18 mouse cellular contexts compared by ENCODE assay signal in genomic region chr10:110094433-110094832, GRCm38 (mm10).
A peak's percentile ranks its signal among the peaks of the same experiment; 100 is the strongest.
DNase-seq lines count a peak whose midpoint lies in the region; ATAC-seq and TF ChIP-seq lines count a peak whose summit lies in the region.
"Had no signal": no experiment of that assay in that cellular context is flagged by ENCODE, and none has a peak within 500 bp of the region (broad histone marks: within the 10 kb centered on the region; RNA-seq: fewer than 3 reads in every experiment).

No protein-coding gene starts in this region.

- no peak for ATAC-seq in heart, embryonic 11.5 days (replicated peaks; ENCODE audit: insufficient number of reproducible peaks, low FRiP score, low TSS enrichment)
- peak; percentile 57 for ATAC-seq in lung, embryonic 16.5 days (ENCODE audit: low read depth)
- no peak for ATAC-seq in stomach, postnatal 0 days (ENCODE audit: low FRiP score, low TSS enrichment)
- ATAC-seq: forebrain, postnatal 0 days; midbrain, embryonic 15.5 days had no signal

- H3K9ac ChIP-seq in heart, embryonic 11.5 days (ENCODE audit: low read depth, low read length): no peak overlapping the region
- no peak overlapping the region for H3K9ac ChIP-seq in lung, embryonic 16.5 days (ENCODE audit: low read length)
- H3K9ac ChIP-seq in stomach, postnatal 0 days (ENCODE audit: low read length): no peak overlapping the region
- H3K9ac ChIP-seq: forebrain, postnatal 0 days; limb, embryonic 12.5 days; midbrain, embryonic 15.5 days had no signal

- no peak for TF ChIP-seq EP300 in stomach, postnatal 0 days (optimal IDR thresholded peaks at IDR 0.05)

- H3K4me3 ChIP-seq in heart, embryonic 11.5 days (ENCODE audit: low read depth, low read length): no peak overlapping the region
- no peak overlapping the region for H3K4me3 ChIP-seq in lung, embryonic 16.5 days (ENCODE audit: low read length)
- no peak overlapping the region for H3K4me3 ChIP-seq in stomach, postnatal 0 days (ENCODE audit: low read depth, low read length)
- H3K4me3 ChIP-seq: erythroblast, embryonic 14.5 days; limb, embryonic 12.5 days; midbrain, embryonic 15.5 days had no signal

- no peaks in the 10 kb centered on the region for H3K4me1 ChIP-seq in heart, embryonic 11.5 days (ENCODE audit: control insufficient read depth, insufficient read depth, low read length)
- no peaks in the 10 kb centered on the region for H3K4me1 ChIP-seq in lung, embryonic 16.5 days (replicated peaks; ENCODE audit: control insufficient read depth, insufficient read depth, low read length)
- H3K4me1 ChIP-seq in stomach, postnatal 0 days (replicated peaks; ENCODE audit: control insufficient read depth, insufficient read depth): no peaks in the 10 kb centered on the region
- H3K4me1 ChIP-seq: limb, embryonic 12.5 days; midbrain, embryonic 15.5 days had no signal

- H3K27me3 ChIP-seq in heart, embryonic 11.5 days (ENCODE audit: control insufficient read depth, insufficient read depth, low read length): no peaks in the 10 kb centered on the region
- no peaks in the 10 kb centered on the region for H3K27me3 ChIP-seq in lung, embryonic 16.5 days (ENCODE audit: control insufficient read depth, insufficient read depth, low read depth, low read length)
- no peaks in the 10 kb centered on the region for H3K27me3 ChIP-seq in stomach, postnatal 0 days (ENCODE audit: control insufficient read depth, insufficient read depth, low read length)
- H3K27me3 ChIP-seq: limb, embryonic 12.5 days; midbrain, embryonic 15.5 days had no signal

- TF ChIP-seq CTCF in stomach, postnatal 0 days (IDR thresholded peaks at IDR 0.05; ENCODE audit: low read depth): peak; percentile 14; the same call in 1 of the 2 replicates

- H3K4me2 ChIP-seq in heart, embryonic 11.5 days: no peak overlapping the region
- no peak overlapping the region for H3K4me2 ChIP-seq in lung, embryonic 16.5 days (ENCODE audit: low read depth, low read length)
- no peak overlapping the region for H3K4me2 ChIP-seq in stomach, postnatal 0 days (replicated peaks; ENCODE audit: low read depth)
- H3K4me2 ChIP-seq: limb, embryonic 12.5 days; midbrain, embryonic 15.5 days had no signal

- no peaks in the 10 kb centered on the region for H3K9me3 ChIP-seq in heart, embryonic 11.5 days (replicated peaks; ENCODE audit: control insufficient read depth, low read length)
- no peaks in the 10 kb centered on the region for H3K9me3 ChIP-seq in lung, embryonic 16.5 days (ENCODE audit: control insufficient read depth, low read length)
- H3K9me3 ChIP-seq in stomach, postnatal 0 days (ENCODE audit: control insufficient read depth, low read length): no peaks in the 10 kb centered on the region
- H3K9me3 ChIP-seq: limb, embryonic 12.5 days; midbrain, embryonic 15.5 days had no signal

- no peaks in the 10 kb centered on the region for H3K36me3 ChIP-seq in heart, embryonic 11.5 days (ENCODE audit: control insufficient read depth, insufficient read depth, low read length)
- no peaks in the 10 kb centered on the region for H3K36me3 ChIP-seq in lung, embryonic 16.5 days (ENCODE audit: control insufficient read depth, insufficient read depth, low read length)
- H3K36me3 ChIP-seq in stomach, postnatal 0 days (ENCODE audit: control insufficient read depth, insufficient read depth, low read length): no peaks in the 10 kb centered on the region
- H3K36me3 ChIP-seq: limb, embryonic 12.5 days; midbrain, embryonic 15.5 days had no signal

- H3K27ac ChIP-seq in heart, embryonic 11.5 days (ENCODE audit: low read depth, low read length): no peak overlapping the region
- H3K27ac ChIP-seq in lung, embryonic 16.5 days (ENCODE audit: low read length): no peak overlapping the region
- no peak overlapping the region for H3K27ac ChIP-seq in stomach, postnatal 0 days (replicated peaks)
- H3K27ac ChIP-seq: limb, embryonic 12.5 days; macrophage; midbrain, embryonic 15.5 days had no signal

- peak; percentile 10 for DNase-seq in heart, adult 8-10 months (ENCODE audit: low spot score)
- no peak for DNase-seq in lung, adult 18-20 months
- peak; percentile 85 for DNase-seq in kidney, postnatal 10 days
- DNase-seq in stomach, postnatal 0 days (ENCODE audit: low spot score): no peak
- no peak for DNase-seq in embryo, embryonic 10.5 days (ENCODE audit: low spot score)
- DNase-seq: cerebellum, adult 11-12 months; embryo, embryonic 11 days; forebrain, postnatal 0 days; gastrocnemius, postnatal 36 days; layer of hippocampus, postnatal 36 days; right cerebral cortex, postnatal 25 days; thymus, postnatal 36 days had no signal

Comparison
In these comparisons a context has a peak if more than half of its experiments do, and no peak if none do; other contexts are left out.
1. DNase-seq: peak in heart, adult 8-10 months (single experiment) and kidney, postnatal 10 days (single experiment); none in lung, adult 18-20 months (0 of 2), stomach, postnatal 0 days (single experiment) and embryo, embryonic 10.5 days (single experiment).